Mouse (Mus musculus) left cerebral cortex, adult 9 months (tissue): ENCODE measurements around the gene Plscr2.

Source experiments
- DNase-seq, 2 experiments: peaks; one replicate each; pipeline ENCODE4 v3.0.0; 2022; ENCODE audit warnings: low spot score in 2 of 2

Plscr2 gene

GRCm38 (mm10) chr9:92338954-92339353, 63.6 kb downstream of the Plscr2 start:
- no peak for DNase-seq
